Mouse (Mus musculus) hindbrain, embryonic 15.5 days (tissue): ENCODE measurements around the gene Tbata. TPM values are rescaled to one million over a fixed set of nuclear protein-coding genes. Genes with fewer than 3 reads are reported as not detected.

Experiments used
- ATAC-seq: fragments of 200-750 bp; cut with Nextera tagmentation; 2 replicates; pipeline ENCODE4 v1.8.0; 2017; ENCODE audit warnings: low read depth, moderate number of reproducible peaks, moderate TSS enrichment; ENCODE audit not compliant: low FRiP score
- H3K27ac ChIP-seq: fragments of 300-500 bp; sonication (generic); replicated peaks from 2 replicates; pipeline ENCODE4 v1.5.1; 2015; ENCODE audit warnings: mild to moderate bottlenecking, inconsistent platforms
- H3K27me3 ChIP-seq: fragments of 300-500 bp; sonication (generic); 2 replicates; pipeline ENCODE4 v1.6.1; 2015; ENCODE audit warnings: control low read depth, inconsistent platforms
- H3K36me3 ChIP-seq: fragments of 300-500 bp; sonication (generic); 2 replicates; pipeline ENCODE4 v1.6.1; 2015; ENCODE audit warnings: control low read depth, inconsistent platforms
- H3K4me1 ChIP-seq: fragments of 300-500 bp; sonication (generic); replicated peaks from 2 replicates; pipeline ENCODE4 v1.6.1; 2015; ENCODE audit warnings: control low read depth, inconsistent platforms
- H3K4me2 ChIP-seq: fragments of 300-500 bp; sonication (generic); 2 replicates; pipeline ENCODE4 v1.6.1; 2015; ENCODE audit warnings: moderate library complexity, mild to moderate bottlenecking, inconsistent platforms
- H3K4me3 ChIP-seq: fragments of 300-500 bp; sonication (generic); 2 replicates; pipeline ENCODE4 v1.5.1; 2015; ENCODE audit warnings: mild to moderate bottlenecking, inconsistent platforms
- H3K9ac ChIP-seq: fragments of 300-500 bp; sonication (generic); 2 replicates; pipeline ENCODE4 v1.6.1; 2015; ENCODE audit warnings: inconsistent platforms
- H3K9me3 ChIP-seq: fragments of 300-500 bp; sonication (generic); 2 replicates; pipeline ENCODE4 v1.6.1; 2016; ENCODE audit warnings: control low read depth, inconsistent platforms
- WGBS: fragments of 180-500 bp; shearing (Covaris S2); methylation state at CpG from one replicate; pipeline ENCODE4 v1.1.7; 2015; 5-methylcytosine and 5-hydroxymethylcytosine counted together
- polyA plus RNA-seq: library from polyadenylated mRNA; unstranded; fragments of >200 nt; fragmentation: Nextera tagmentation; extraction: Ambion mirVana; gene quantifications from 2 replicates; pipeline ENCODE4 v1.2.1, GENCODE M21; 2015

Tbata gene
- polyA plus RNA-seq, 1 experiment from 2014 or later: 0.56 TPM

DNA sequence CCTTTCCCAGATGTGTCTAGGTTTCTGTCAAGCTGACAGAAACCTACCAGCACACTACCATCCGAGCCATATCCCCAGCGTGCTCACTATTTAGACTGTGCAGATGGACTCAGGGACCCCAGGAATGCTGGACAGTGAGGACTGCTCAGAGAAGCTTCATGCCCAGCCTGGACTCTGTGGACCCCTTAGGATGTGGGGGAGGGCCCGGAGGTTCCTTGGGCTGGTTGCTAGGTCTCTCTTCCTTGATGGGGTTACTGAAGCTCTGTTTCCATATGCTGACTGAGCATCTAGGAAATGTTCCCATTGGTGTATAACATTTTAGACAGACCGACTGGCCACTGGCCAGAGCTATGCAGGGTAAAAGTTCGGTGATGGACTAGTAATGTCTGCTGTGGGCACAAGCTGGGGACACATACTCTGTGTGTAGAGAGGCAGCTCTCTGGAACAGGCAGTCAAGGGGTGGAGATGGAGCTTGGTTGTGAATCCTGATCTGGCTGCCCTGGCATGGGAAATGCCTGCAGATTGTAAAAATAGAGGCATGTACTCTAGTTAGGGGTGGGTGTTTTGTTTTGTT, 24.1 kb downstream of the Tbata start:
- no peaks in the 10 kb centered on the region for H3K4me1 ChIP-seq
- H3K9me3 ChIP-seq: no peaks in the 10 kb centered on the region
- H3K4me3 ChIP-seq: no peak overlapping the region
- H3K9ac ChIP-seq: no peak overlapping the region
- no peak for ATAC-seq
- H3K27me3 ChIP-seq: no peaks in the 10 kb centered on the region
- no peak overlapping the region for H3K27ac ChIP-seq
- 87% methylated on average over 5 of the region's 5 CpGs for WGBS
- H3K4me2 ChIP-seq: no peak overlapping the region
- H3K36me3 ChIP-seq: no peaks in the 10 kb centered on the region

DNA sequence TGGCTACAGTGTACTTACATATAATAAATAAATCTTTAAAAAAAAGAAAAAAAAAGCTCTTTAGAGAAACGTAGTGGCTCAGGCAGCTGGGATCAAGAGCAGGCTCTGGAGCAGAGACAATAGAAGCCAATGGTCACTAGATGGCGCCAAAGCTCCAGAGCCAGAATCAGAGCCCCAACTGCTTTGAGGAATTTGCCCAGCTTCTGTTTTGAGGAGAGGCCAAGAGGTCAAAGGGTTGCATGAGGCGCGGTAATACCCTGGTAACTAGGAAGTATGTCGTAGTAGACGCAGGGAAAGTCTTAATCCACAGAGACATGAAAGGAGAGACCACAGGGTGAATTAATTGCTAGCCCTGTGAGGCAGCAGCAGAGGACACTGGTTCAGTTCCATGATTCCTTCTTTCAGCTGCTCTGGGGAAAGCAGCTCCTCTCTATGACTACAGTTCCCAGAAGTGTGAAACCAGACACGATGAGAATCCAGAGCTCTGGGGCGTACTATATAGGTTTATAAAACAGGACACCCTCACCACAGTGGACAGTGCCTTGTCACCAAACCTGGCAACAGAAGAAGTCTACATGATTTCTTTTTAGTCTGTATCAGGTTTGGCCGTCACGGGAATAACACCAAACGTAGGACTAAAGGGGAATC, 27.9 kb downstream of the Tbata start:
- no peak for ATAC-seq

DNA sequence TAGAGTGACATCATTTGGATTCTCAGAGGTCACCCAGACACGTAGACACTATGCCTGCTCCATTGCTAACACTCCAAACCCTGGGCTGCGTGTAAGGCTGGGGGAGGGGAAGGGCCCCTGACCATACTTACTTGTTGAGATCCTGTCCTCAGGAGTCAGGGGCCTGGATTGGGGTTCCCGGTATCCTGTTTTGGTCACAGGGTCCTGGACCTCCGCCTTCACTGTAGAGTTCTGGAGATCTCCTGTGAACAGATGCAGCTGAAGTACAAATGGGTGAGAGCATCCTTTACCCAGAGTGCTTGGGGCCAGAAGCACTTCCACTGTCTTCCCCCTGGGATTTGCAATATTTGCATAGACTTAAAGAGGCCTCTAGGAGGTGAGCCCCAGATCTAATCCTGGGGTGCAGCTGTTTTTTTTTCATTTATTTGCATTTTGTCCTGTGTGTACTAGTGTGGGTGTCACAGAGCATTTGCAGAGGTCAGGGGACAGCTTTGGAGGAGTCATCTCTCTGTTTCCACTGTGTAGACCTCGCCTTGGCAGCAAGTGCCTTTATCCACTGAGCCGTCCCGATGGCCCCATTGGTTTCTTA, 28.6 kb downstream of the Tbata start:
- Histone ChIP-seq H3K9ac (no peak overlapping the region), H3K4me3 (no peak overlapping the region), H3K27ac (no peak overlapping the region), H3K4me2 (no peak overlapping the region), H3K9me3 (no peaks in the 10 kb centered on the region), H3K4me1 (no peaks in the 10 kb centered on the region), H3K36me3 (no peaks in the 10 kb centered on the region), H3K27me3 (no peaks in the 10 kb centered on the region)
- no peak for ATAC-seq
- WGBS: 68% methylated on average over 7 of the region's 7 CpGs

More for the DNA sequence above, 27.9 kb downstream of the Tbata start:
- H3K36me3 ChIP-seq: no peaks in the 10 kb centered on the region
- no peaks in the 10 kb centered on the region for H3K27me3 ChIP-seq
- no peak overlapping the region for H3K4me2 ChIP-seq
- H3K27ac ChIP-seq: no peak overlapping the region
- no peaks in the 10 kb centered on the region for H3K9me3 ChIP-seq
- H3K9ac ChIP-seq: no peak overlapping the region
- WGBS: 26% methylated on average over 11 of the region's 11 CpGs
- no peaks in the 10 kb centered on the region for H3K4me1 ChIP-seq
- H3K4me3 ChIP-seq: no peak overlapping the region

DNA sequence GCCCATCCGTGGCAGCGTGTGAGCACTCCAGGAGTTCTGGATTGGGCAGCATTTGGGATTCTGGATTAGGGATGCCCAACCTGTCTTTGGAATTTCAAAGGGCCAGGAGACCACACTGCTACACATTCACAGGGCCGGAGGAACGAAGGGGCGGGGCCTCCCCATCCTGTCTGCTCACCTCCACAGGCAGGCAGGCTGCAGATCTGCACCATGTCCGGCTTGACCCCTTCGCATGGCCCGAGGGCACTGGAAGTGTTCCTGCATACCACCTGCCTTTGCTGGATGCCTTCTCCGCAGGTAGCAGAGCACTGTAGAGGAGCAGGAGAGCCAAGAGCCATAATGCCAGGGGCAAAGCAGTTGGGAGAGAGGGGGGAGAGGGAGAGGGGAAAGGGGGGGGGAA, 29.2 kb downstream of the Tbata start:
- no peak overlapping the region for H3K4me3 ChIP-seq
- no peaks in the 10 kb centered on the region for H3K9me3 ChIP-seq
- no peaks in the 10 kb centered on the region for H3K27me3 ChIP-seq
- H3K4me2 ChIP-seq: no peak overlapping the region
- WGBS: 52% methylated on average over 9 of the region's 9 CpGs
- ATAC-seq: no peak
- no peaks in the 10 kb centered on the region for H3K4me1 ChIP-seq
- no peak overlapping the region for H3K27ac ChIP-seq
- H3K9ac ChIP-seq: no peak overlapping the region
- H3K36me3 ChIP-seq: no peaks in the 10 kb centered on the region

DNA sequence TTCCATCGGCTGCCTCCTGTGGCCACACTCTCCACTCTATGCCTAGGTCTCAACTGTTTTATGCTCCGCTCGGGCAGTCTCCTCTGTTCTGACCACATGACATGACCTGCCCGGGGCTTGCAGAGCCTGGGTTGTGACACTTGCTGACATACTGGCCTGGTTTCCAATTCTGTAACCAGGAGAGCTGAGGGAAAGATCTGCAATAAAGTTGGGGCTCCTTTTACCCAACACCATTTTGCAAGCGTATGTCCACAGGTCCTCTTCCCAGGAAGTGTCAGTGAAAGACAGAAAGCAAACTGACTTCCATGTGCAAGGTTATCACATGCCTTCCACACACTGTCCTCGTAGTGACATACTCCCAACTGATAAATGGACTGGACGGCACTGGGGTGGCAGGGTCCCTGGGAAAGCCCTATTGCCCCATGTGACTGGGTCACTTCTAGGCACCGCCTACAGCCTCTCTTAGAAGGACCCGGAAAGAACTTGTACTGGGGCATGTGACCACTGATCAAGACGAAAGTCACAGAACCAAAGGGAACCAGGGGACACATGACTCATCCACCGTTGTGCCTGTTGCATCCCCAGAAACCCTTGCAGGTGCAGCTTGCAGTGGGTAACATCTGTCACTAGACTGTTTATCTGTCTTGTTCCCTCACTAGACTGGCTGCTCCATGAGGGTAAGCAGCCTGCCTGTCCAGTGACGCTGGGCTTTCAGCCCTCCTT, 30.0 kb downstream of the Tbata start:
- Histone ChIP-seq H3K36me3 (no peaks in the 10 kb centered on the region), H3K9ac (no peak overlapping the region), H3K27me3 (no peaks in the 10 kb centered on the region), H3K4me2 (no peak overlapping the region), H3K4me1 (no peaks in the 10 kb centered on the region), H3K27ac (no peak overlapping the region), H3K4me3 (no peak overlapping the region), H3K9me3 (no peaks in the 10 kb centered on the region)
- no peak for ATAC-seq
- WGBS: 84% methylated on average over 12 of the region's 12 CpGs

DNA sequence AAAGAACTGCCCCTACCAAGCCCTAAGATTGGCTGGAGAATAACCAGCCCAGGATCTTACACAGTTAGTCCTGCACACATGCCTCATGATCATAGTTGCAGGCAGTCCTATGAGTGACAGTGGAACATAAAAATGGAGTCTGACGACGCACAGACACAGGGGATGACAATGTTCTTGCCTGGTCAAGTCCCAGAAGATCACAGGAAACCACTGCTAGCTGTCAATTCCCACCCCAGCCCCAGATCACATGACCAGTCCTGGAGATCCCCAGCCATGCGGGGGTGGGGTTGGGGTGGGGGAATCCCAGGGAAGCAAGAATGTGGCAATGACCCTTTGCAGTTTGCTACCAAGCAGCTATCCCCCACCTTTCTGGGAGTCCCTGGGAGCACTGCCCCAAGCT, 32.2 kb downstream of the Tbata start:
- no peak overlapping the region for H3K4me2 ChIP-seq
- no peaks in the 10 kb centered on the region for H3K27me3 ChIP-seq
- ATAC-seq: no peak
- no peak overlapping the region for H3K9ac ChIP-seq
- H3K9me3 ChIP-seq: no peaks in the 10 kb centered on the region
- no peak overlapping the region for H3K4me3 ChIP-seq
- no peak overlapping the region for H3K27ac ChIP-seq
- WGBS: 69% methylated on average over 3 of the region's 3 CpGs
- H3K36me3 ChIP-seq: no peaks in the 10 kb centered on the region
- no peaks in the 10 kb centered on the region for H3K4me1 ChIP-seq

DNA sequence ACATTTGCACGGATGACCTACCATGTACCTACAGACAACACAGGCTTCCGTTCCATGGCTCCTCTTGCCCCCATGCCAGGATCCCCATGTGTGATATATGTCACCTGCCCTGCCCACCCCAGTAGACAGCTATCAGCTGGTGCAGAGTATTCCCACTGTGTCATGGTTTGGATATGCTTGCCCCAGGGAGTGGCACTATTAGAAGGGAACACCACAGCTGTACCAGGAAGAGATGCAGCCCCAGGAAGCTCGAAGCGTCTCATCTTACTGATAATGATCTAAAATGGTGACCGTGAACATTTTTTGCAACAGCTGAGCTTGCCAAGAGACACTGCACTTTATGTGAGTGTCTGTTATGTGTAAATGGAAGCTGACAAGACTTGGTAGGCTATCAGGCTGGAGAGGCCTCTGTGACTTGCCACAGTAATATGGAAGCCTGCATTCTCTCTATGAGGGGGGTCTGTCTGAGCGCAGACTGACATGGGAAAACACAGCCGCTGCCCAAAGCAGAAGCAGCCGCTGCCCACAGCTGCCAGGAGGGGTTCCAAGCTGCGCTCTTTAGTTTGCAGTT, 36.4 kb downstream of the Tbata start:
- Histone ChIP-seq H3K27ac (no peak overlapping the region), H3K9me3 (no peaks in the 10 kb centered on the region), H3K4me1 (0 out of 2 replicates have a peak, but pooled peaks cover 5% of the 10 kb centered on the region), H3K9ac (no peak overlapping the region), H3K27me3 (0 out of 2 replicates have a peak, but pooled peaks cover 7% of the 10 kb centered on the region), H3K4me2 (no peak overlapping the region), H3K4me3 (no peak overlapping the region), H3K36me3 (no peaks in the 10 kb centered on the region)
- 78% methylated on average over 9 of the region's 9 CpGs for WGBS
- ATAC-seq: no peak

DNA sequence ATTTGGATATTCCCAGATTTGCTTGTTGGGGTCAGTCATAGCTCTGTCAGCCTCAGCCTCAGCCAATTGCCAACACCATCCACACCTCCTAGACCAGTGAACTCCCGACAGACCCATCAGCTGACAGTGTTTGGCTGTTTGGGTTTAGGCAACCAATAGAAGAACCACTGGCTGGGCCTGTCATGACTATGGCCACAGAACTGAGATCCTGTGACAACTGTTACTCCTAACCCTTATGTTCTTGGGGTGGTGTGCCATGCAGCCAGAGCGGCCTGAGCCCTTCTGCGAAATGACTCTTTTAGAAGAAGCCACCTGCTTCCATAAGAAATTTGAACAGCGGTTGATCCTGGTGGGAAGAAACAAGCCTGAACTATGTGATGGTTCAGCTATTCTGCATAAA, 39.4 kb downstream of the Tbata start:
- 0 out of 2 replicates have a peak, but pooled peaks cover 7% of the 10 kb centered on the region for H3K27me3 ChIP-seq
- no peak overlapping the region for H3K4me3 ChIP-seq
- WGBS: 83% methylated on average over 4 of the region's 4 CpGs
- H3K4me1 ChIP-seq: 0 out of 2 replicates have a peak, but pooled peaks cover 5% of the 10 kb centered on the region
- no peak overlapping the region for H3K9ac ChIP-seq
- no peak overlapping the region for H3K4me2 ChIP-seq
- no peaks in the 10 kb centered on the region for H3K9me3 ChIP-seq
- no peak overlapping the region for H3K27ac ChIP-seq
- ATAC-seq: no peak
- no peaks in the 10 kb centered on the region for H3K36me3 ChIP-seq

DNA sequence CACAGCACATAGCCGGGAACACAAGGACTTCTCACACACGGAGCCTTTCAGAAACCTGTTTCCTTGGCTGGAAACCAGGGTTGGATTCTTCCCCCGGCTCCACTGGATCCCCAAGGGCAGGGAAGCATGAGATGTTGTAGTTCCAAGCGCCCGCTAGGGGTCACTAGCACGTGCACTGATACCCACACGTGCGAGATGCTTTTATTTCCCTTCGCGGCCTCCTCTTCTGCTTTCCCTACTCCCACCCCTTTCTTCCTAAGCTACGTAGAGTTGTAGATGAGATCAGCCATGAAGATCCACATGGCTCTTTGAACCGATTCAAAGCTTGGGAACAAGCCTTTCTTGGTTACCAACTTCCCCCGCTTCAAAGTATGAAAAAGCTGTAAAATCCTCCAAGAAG, 40.0 kb downstream of the Tbata start:
- Histone ChIP-seq H3K9me3 (no peaks in the 10 kb centered on the region), H3K27me3 (0 out of 2 replicates have a peak, but pooled peaks cover 7% of the 10 kb centered on the region), H3K4me3 (no peak overlapping the region), H3K36me3 (no peaks in the 10 kb centered on the region), H3K27ac (no peak overlapping the region), H3K9ac (no peak overlapping the region), H3K4me1 (0 out of 2 replicates have a peak, but pooled peaks cover 5% of the 10 kb centered on the region), H3K4me2 (no peak overlapping the region)
- ATAC-seq: 0 out of 2 replicates have a peak, but pooled peaks have one; percentile 30
- WGBS: 8% methylated on average over 13 of the region's 13 CpGs

DNA sequence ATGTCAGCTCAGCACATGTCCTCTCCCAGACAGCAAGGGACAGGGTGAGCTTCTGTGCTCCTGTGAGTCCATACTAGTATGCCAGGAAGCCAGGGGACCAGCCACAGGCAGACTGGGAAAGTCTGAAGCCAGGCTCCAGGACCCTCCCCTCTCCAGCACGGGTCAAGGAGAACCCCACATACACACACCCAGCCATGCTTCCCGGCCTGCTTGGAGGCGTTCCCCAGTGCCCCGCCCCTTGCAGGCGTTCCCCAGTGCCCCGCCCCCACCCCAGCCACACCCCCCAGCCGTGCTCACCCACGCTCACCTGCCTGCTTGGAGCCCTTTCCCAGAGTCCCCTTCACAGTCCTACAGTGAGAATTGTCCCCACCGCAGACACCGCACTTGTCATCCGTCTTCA, 41.1 kb downstream of the Tbata start:
- 0 out of 2 replicates have a peak, but pooled peaks cover 5% of the 10 kb centered on the region for H3K4me1 ChIP-seq
- H3K27me3 ChIP-seq: 0 out of 2 replicates have a peak, but pooled peaks cover 7% of the 10 kb centered on the region
- ATAC-seq: no peak
- H3K4me2 ChIP-seq: no peak overlapping the region
- H3K9me3 ChIP-seq: no peaks in the 10 kb centered on the region
- no peaks in the 10 kb centered on the region for H3K36me3 ChIP-seq
- no peak overlapping the region for H3K27ac ChIP-seq
- no peak overlapping the region for H3K9ac ChIP-seq
- WGBS: 16% methylated on average over 11 of the region's 11 CpGs
- no peak overlapping the region for H3K4me3 ChIP-seq

DNA sequence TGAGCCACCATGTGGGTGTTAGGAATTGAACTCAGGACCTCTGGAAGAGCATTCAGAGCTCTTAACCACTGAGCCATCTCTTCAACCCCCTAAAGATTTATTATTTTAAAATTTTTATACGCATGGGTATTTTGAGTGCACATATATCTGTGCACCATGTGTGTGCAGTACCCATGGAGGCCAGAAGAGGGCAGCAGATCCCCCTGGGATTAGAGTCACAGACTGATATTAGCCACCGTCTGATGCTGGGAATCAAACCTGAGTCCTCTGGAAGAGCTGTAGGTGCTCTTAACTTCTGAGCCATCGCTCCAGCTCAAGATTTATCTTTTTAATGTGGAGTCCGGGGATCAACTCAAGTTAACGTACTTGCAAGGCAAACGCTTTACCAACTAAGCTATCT, 43.9 kb downstream of the Tbata start:
- ATAC-seq: no peak
- Histone ChIP-seq H3K27ac (no peak overlapping the region), H3K4me3 (no peak overlapping the region), H3K9ac (no peak overlapping the region), H3K27me3 (0 out of 2 replicates have a peak, but pooled peaks cover 7% of the 10 kb centered on the region), H3K9me3 (no peaks in the 10 kb centered on the region), H3K4me2 (no peak overlapping the region), H3K36me3 (no peaks in the 10 kb centered on the region), H3K4me1 (0 out of 2 replicates have a peak, but pooled peaks cover 5% of the 10 kb centered on the region)
- WGBS: 96% methylated on average over 6 of the region's 6 CpGs
